Mouse (Mus musculus): ENCODE results near the gene Prdm16. TPM values are rescaled to one million over a fixed set of nuclear protein-coding genes. Genes with fewer than 3 reads are reported as not detected.

Gene Prdm16
- polyA plus RNA-seq, 1 experiment from 2014 or later: 22.1 TPM

- Histone ChIP-seq H3K4me1 (peaks cover 73% of the 10 kb centered on the region), H3K4me3 (replicated peaks) (no peak overlapping the region), H3K27me3 (peaks cover 81% of the 10 kb centered on the region), H3K4me2 (no peak overlapping the region), H3K9me3 (replicated peaks) (no peaks in the 10 kb centered on the region), H3K36me3 (no peaks in the 10 kb centered on the region), H3K27ac (peak overlapping the region; percentile 73), H3K9ac (no peak overlapping the region)
- no peak for ATAC-seq (replicated peaks; ENCODE audit: low FRiP score)
- 81% methylated on average over 4 of the region's 4 CpGs for WGBS
Observed at GRCm38 (mm10) chr4:154497423-154498175, 139.1 kb downstream of the Prdm16 start.

DNA sequence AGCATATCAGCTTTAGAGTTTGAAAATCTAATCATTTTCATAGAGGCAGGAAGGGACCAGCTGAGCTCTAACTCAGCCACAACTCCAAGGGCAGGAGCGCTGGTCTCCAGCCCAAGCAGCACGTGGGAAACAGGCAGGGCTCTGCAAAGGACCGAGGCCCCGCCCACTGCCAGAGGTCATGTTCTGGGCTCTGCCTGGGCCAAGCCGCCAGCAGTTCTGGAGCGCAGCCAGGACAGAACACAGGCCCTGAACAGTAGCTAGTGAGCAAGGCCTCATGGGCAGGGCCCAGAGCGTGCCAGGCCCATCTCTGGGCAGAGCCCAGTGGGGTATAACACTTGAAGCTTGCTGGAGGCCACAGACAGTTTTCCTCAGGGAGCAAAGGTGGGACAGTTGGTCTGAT lies 139.7 kb downstream of the Prdm16 start:
- Histone ChIP-seq H3K27ac (peak overlapping the region; percentile 73), H3K4me1 (peaks cover 73% of the 10 kb centered on the region), H3K9me3 (replicated peaks) (no peaks in the 10 kb centered on the region), H3K4me3 (replicated peaks) (no peak overlapping the region), H3K4me2 (no peak overlapping the region), H3K36me3 (no peaks in the 10 kb centered on the region), H3K9ac (no peak overlapping the region), H3K27me3 (peaks cover 81% of the 10 kb centered on the region)
- 16% methylated on average over 7 of the region's 7 CpGs for WGBS
- ATAC-seq (replicated peaks; ENCODE audit: low FRiP score): peak; percentile 61

DNA sequence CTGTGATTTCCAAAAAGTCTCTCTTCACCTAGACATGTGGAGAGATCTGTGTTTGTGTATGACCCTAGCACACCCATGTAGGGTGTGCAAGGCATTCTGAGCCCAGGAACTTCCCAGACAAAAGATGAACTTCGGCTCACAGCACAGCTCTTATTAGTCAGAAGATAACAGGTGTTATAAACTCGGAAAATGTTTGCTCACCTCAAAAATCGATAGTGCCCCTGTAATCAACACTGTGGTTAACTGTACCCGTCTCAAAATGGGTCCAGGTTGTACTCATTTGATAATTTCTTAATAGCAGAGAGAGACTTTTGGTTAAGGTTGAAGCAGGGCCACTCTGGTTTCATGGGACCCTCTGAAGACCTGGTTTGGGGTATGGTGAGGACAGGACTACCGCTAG lies 140.2 kb downstream of the Prdm16 start:
- H3K4me3 ChIP-seq (replicated peaks): no peak overlapping the region
- H3K4me2 ChIP-seq: no peak overlapping the region
- H3K9ac ChIP-seq: no peak overlapping the region
- H3K9me3 ChIP-seq (replicated peaks): no peaks in the 10 kb centered on the region
- 87% methylated on average over 5 of the region's 5 CpGs for WGBS
- no peaks in the 10 kb centered on the region for H3K36me3 ChIP-seq
- peak overlapping the region; percentile 73; the same call in 1 of the 2 replicates for H3K27ac ChIP-seq
- H3K4me1 ChIP-seq: peaks cover 69% of the 10 kb centered on the region
- peaks cover 82% of the 10 kb centered on the region for H3K27me3 ChIP-seq
- no peak for ATAC-seq (replicated peaks; ENCODE audit: low FRiP score)

DNA sequence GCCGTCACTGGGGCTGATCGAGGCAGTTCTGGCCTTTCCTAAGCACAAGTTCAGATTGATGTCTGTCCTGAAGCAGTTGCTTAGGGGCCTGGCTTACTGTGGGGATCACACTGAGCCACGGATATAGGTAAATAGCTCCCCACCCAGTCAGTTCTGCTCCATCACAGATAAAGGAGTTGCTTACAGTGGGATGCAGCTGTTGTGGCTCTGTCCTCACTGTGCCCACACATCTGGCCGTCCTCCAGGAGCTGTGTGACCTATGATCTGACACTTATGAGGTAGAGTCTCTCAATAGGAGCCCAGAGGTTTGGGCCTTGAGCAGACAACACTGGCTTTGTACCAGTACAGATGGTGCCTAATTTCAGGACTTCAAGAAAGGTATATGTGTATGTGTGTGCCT lies 142.7 kb downstream of the Prdm16 start:
- Histone ChIP-seq H3K9ac (no peak overlapping the region), H3K27ac (no peak overlapping the region), H3K27me3 (peaks cover 87% of the 10 kb centered on the region), H3K4me3 (replicated peaks) (no peak overlapping the region), H3K4me2 (no peak overlapping the region), H3K36me3 (no peaks in the 10 kb centered on the region), H3K9me3 (replicated peaks) (no peaks in the 10 kb centered on the region), H3K4me1 (peaks cover 47% of the 10 kb centered on the region)
- no peak for ATAC-seq (replicated peaks; ENCODE audit: low FRiP score)
- 63% methylated on average over 4 of the region's 4 CpGs for WGBS

- H3K27ac ChIP-seq: 0 out of 2 replicates have a peak overlapping the region, but pooled peaks have one; percentile 27
- H3K36me3 ChIP-seq: no peaks in the 10 kb centered on the region
- H3K9ac ChIP-seq: no peak overlapping the region
- ATAC-seq (replicated peaks; ENCODE audit: low FRiP score): 0 out of 2 replicates have a peak, but pooled peaks have one; percentile 15
- no peak overlapping the region for H3K4me3 ChIP-seq (replicated peaks)
- 39% methylated on average over 11 of the region's 11 CpGs for WGBS
- no peaks in the 10 kb centered on the region for H3K9me3 ChIP-seq (replicated peaks)
- H3K27me3 ChIP-seq: peaks cover 90% of the 10 kb centered on the region
- peaks cover 48% of the 10 kb centered on the region for H3K4me1 ChIP-seq
- H3K4me2 ChIP-seq: no peak overlapping the region
Observed at GRCm38 (mm10) chr4:154492714-154493121, 144.0 kb downstream of the Prdm16 start.

DNA sequence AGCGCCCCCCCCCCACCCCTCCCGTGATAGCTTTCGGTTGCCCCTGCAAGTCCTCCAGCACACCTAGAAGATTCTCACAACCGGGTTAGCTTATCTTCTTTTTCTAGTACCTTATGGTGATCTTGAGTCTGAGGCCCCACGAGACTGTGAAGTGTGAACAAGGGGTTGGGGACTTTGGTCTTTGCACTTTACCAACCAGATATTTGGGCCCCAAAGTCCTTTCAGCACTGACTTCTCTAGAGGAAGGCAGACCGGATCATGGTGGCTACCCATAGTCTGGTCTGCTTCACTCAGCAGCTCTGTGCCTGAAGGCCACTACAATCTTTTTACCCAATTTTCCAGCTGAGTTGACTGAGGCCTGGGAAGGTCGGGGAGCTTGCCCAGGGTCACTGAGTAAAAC lies 144.4 kb downstream of the Prdm16 start:
- no peak overlapping the region for H3K9ac ChIP-seq
- no peak overlapping the region for H3K4me2 ChIP-seq
- peaks cover 44% of the 10 kb centered on the region for H3K4me1 ChIP-seq
- H3K27ac ChIP-seq: no peak overlapping the region
- no peak overlapping the region for H3K4me3 ChIP-seq (replicated peaks)
- peaks cover 90% of the 10 kb centered on the region for H3K27me3 ChIP-seq
- H3K9me3 ChIP-seq (replicated peaks): no peaks in the 10 kb centered on the region
- ATAC-seq (replicated peaks; ENCODE audit: low FRiP score): peak; percentile 34; the same call in 1 of the 2 replicates
- H3K36me3 ChIP-seq: no peaks in the 10 kb centered on the region
- WGBS: 61% methylated on average over 7 of the region's 7 CpGs

DNA sequence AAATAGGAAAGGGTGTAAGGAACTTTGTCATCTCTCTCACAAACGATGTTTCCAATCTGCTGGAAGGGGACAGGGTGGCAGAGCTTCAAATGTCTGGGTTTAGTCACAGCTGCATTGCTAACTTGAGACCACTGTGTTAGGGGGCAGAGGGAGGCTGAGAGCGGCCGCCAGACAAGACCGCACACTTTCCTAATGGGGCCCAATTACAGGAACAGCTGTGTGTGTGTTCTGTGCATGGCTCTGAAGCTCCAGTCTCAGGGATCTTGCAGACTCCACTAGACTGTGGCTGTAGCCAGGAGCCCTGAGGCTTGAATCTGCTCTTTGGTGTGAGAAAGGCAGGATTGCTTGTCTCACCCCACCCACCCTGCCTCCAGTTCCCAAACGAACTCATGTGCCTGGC lies 148.6 kb downstream of the Prdm16 start:
- 20% methylated on average over 5 of the region's 5 CpGs for WGBS
- H3K4me3 ChIP-seq (replicated peaks): no peak overlapping the region
- H3K27me3 ChIP-seq: peaks cover 94% of the 10 kb centered on the region
- no peak overlapping the region for H3K4me2 ChIP-seq
- H3K9me3 ChIP-seq (replicated peaks): no peaks in the 10 kb centered on the region
- no peak overlapping the region for H3K27ac ChIP-seq
- H3K4me1 ChIP-seq: peaks cover 35% of the 10 kb centered on the region
- ATAC-seq (replicated peaks; ENCODE audit: low FRiP score): no peak
- H3K36me3 ChIP-seq: no peaks in the 10 kb centered on the region
- H3K9ac ChIP-seq: 0 out of 2 replicates have a peak overlapping the region, but pooled peaks have one; percentile 5

DNA sequence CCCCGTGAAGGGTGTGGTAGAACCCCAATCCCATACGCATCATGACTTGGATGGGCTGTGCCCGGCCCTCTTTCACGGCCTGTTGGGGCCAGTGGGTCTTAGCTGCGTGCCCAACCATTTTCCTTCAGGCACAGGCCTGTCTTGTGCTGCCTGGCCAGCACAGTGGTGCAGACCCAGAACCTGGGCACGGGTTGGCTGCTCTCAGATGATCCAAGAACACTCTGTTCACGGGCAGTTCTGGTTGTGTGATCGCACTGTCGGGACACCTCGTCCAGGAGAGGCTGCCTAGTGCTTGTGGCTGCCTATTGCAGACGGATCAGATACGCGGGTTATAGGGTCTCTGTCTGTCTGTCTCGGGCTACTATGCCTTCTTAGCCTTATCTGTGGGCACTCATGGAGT lies 154.0 kb downstream of the Prdm16 start:
- ATAC-seq (replicated peaks; ENCODE audit: low FRiP score): peak; percentile 40; the same call in 1 of the 2 replicates
- no peaks in the 10 kb centered on the region for H3K9me3 ChIP-seq (replicated peaks)
- no peak overlapping the region for H3K9ac ChIP-seq
- no peaks in the 10 kb centered on the region for H3K36me3 ChIP-seq
- H3K27me3 ChIP-seq: peaks cover 82% of the 10 kb centered on the region
- 57% methylated on average over 14 of the region's 14 CpGs for WGBS
- H3K4me1 ChIP-seq: peaks cover 59% of the 10 kb centered on the region
- H3K4me2 ChIP-seq: peak overlapping the region; percentile 19; the same call in 1 of the 2 replicates
- H3K27ac ChIP-seq: peak overlapping the region; percentile 37; the same call in 1 of the 2 replicates
- no peak overlapping the region for H3K4me3 ChIP-seq (replicated peaks)

GRCm38 (mm10) chr4:154481771-154482637 lies 154.7 kb downstream of the Prdm16 start:
- no peak overlapping the region for H3K9ac ChIP-seq

DNA sequence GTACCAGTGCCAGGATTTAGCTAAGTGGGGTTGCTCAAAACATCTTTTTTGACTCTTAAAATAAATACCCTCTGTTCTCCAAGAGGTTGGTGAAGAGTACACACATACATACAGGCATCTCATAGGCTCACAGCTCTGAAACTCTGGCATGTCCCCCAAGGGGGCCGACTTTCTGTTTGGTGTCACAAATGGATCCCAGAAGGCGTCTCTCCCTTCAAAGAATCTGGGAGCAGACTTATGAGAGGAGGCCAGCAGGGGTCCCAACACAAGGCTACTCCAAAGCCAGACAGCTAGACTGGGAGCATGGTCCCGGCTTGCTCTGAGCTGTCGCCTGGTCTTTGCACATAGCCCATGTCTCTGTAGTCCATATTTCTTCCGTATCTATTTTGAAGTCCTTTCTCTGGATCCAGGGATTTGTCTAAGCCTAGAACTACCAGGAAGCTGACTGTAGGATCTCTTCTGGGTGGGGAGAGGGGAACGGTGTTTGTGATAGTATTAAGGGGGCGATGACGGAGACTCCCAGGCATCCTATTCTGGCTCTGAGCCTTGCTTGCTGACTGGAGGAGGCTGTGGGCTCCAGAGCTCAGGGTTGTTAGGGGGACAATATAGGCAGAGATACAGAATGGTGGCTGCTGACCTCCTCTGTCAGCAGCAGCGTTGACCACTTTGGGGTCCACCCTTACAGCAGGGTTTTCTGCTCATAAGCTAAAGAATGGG lies 156.0 kb downstream of the Prdm16 start:
- Histone ChIP-seq H3K27me3 (peaks cover 85% of the 10 kb centered on the region), H3K9ac (no peak overlapping the region), H3K4me1 (peaks cover 66% of the 10 kb centered on the region), H3K4me2 (peak overlapping the region; percentile 4; the same call in 1 of the 2 replicates), H3K27ac (peak overlapping the region; percentile 88), H3K36me3 (no peaks in the 10 kb centered on the region), H3K4me3 (replicated peaks) (no peak overlapping the region), H3K9me3 (replicated peaks) (no peaks in the 10 kb centered on the region)
- 69% methylated on average over 9 of the region's 9 CpGs for WGBS
- ATAC-seq (replicated peaks; ENCODE audit: low FRiP score): no peak

More at GRCm38 (mm10) chr4:154481771-154482637, 154.7 kb downstream of the Prdm16 start:
- H3K9me3 ChIP-seq (replicated peaks): no peaks in the 10 kb centered on the region
- peak overlapping the region; percentile 19; the same call in 1 of the 2 replicates for H3K4me2 ChIP-seq
- peak overlapping the region; percentile 37 for H3K27ac ChIP-seq
- H3K36me3 ChIP-seq: no peaks in the 10 kb centered on the region
- no peak overlapping the region for H3K4me3 ChIP-seq (replicated peaks)
- 22% methylated on average over 14 of the region's 14 CpGs for WGBS
- H3K4me1 ChIP-seq: peaks cover 65% of the 10 kb centered on the region
- peak; percentile 59 for ATAC-seq (replicated peaks; ENCODE audit: low FRiP score)
- peaks cover 82% of the 10 kb centered on the region for H3K27me3 ChIP-seq

DNA sequence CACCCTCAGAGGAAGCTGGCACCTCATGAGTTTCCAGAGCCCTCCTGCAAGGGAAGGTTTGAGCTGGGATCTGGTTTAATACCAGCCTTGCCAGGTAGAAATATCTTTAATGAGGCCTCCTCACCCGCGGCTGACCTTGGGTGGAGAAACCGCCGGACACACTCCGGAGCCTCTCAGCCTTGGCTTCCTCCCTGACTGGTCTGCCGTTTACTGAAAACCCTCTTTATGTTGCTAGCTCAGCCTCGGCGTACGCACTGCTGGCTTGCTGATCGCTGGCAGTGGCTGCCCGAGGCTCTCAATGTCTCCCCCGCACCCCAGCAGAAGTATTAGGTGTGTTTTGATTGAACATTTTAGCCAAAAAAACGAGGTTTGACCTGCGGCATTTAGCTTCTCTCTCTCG lies 156.5 kb downstream of the Prdm16 start:
- Histone ChIP-seq H3K9me3 (replicated peaks) (no peaks in the 10 kb centered on the region), H3K9ac (no peak overlapping the region), H3K27me3 (peaks cover 88% of the 10 kb centered on the region), H3K27ac (peak overlapping the region; percentile 88), H3K4me3 (replicated peaks) (no peak overlapping the region), H3K4me2 (peak overlapping the region; percentile 4; the same call in 1 of the 2 replicates), H3K36me3 (no peaks in the 10 kb centered on the region), H3K4me1 (peaks cover 65% of the 10 kb centered on the region)
- 31% methylated on average over 15 of the region's 15 CpGs for WGBS
- ATAC-seq (replicated peaks; ENCODE audit: low FRiP score): peak; percentile 38; the same call in 1 of the 2 replicates

Measured in kidney, embryonic 15.5 days (tissue).